Mouse (Mus musculus): ENCODE measurements around the gene Eya2.

DNA sequence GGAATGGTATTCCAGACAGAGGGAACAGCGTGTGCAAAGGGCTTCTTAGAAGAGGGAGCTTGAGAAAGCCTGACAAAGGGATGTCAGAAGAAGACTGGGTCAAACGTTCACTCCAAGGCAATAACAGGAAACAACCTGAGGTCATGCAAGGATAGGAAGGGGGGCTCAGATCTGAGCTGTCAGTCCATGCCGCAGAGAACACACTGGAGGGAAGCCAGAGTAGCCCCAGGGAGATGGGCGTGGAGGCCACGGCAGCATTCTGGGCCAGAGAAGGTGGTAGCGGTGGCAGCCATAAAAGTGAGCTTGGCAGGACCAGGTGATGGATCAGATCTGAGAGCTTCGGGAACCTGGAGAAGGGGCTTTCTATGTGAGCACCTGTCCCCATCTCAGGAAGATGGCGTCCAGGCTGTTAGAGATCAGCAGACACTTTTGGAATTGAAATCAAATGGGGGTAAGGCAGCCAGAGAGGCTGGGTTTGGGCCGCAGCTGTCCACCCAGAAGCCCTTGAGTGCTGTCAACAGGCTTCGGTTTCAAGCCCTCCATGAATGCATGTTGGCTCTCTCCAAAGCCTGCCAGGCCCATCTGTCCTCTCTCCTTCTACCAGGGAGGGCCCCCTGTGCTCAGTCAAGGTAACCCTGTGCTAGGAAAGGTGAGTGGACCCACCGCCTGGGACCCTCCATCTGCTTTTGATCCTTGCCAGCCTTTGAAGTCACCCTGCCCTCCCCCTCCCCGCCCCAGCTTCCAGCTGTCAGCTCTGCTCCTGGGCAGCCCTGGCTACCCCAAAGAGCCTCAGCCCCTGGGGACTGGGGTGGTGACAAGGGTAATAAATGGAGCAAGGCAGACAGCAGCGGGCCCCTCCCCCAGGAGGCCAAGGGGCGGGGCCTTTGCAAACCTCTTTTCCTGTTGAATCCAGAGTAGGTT is 58.4 kb downstream of the Eya2 start:
- no peak for TF ChIP-seq CTCF (IDR thresholded peaks at IDR 0.05; ENCODE audit: low read depth, low read length)
- no peak for TF ChIP-seq POLR2AphosphoS5 (IDR thresholded peaks at IDR 0.05; ENCODE audit: insufficient replicate concordance, low read depth, low read length)
- no peak for TF ChIP-seq GATA1 (IDR thresholded peaks at IDR 0.05; ENCODE audit: borderline replicate concordance, low read length)
- TF ChIP-seq GATA2 (IDR thresholded peaks at IDR 0.05; ENCODE audit: borderline replicate concordance, low read depth, low read length), result no peak

Data from G1E (cell line).